Mouse (Mus musculus): ENCODE data around the gene Bcas1. TPM values are rescaled to one million over a fixed set of nuclear protein-coding genes. Genes with fewer than 3 reads are reported as not detected.

The Bcas1 gene
- polyA plus RNA-seq, 1 experiment from 2014 or later, result 0.25 TPM

DNA sequence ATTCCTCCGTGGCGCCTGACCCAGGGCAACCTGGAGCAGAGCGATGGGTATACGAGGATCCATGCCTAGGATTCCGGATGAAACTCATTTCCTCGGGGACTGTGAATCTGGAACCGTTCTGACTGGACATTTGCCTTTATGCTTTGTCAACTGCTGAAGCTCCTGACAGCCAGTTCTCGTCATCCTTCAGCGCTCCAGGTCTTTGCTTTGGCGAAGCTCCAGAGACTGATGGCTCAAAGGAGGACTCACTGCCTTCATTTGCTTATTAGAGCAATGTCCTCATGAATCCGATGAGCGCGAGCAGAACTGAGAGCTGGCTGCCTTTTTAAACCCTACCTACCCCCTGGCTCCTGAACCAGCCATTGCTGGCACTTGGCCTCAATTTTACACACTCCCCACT lies 11.1 kb upstream of the Bcas1 start:
- H3K4me2 ChIP-seq (ENCODE audit: low read depth, severe bottlenecking), result no peak overlapping the region
- H3K27me3 ChIP-seq (ENCODE audit: control insufficient read depth, insufficient read depth, low read length), result 0 out of 2 replicates have a peak, but pooled peaks cover 2% of the 10 kb centered on the region
- H3K9ac ChIP-seq (ENCODE audit: low read length), result no peak overlapping the region
- no peaks in the 10 kb centered on the region for H3K9me3 ChIP-seq (ENCODE audit: control insufficient read depth, low read length)
- no peak overlapping the region for H3K27ac ChIP-seq (replicated peaks; ENCODE audit: low read depth, low read length)
- no peak for ATAC-seq (ENCODE audit: insufficient number of reproducible peaks, low FRiP score, low TSS enrichment, low read depth)
- DNase-seq (ENCODE audit: low spot score), result no peak
- 51% methylated on average over 13 of the region's 13 CpGs for WGBS
- H3K36me3 ChIP-seq (ENCODE audit: control insufficient read depth, insufficient read depth, low read length), result no peaks in the 10 kb centered on the region
- H3K4me3 ChIP-seq (ENCODE audit: low read depth, low read length), result no peak overlapping the region
- H3K4me1 ChIP-seq (ENCODE audit: control insufficient read depth, insufficient read depth, low read length), result no peaks in the 10 kb centered on the region

DNA sequence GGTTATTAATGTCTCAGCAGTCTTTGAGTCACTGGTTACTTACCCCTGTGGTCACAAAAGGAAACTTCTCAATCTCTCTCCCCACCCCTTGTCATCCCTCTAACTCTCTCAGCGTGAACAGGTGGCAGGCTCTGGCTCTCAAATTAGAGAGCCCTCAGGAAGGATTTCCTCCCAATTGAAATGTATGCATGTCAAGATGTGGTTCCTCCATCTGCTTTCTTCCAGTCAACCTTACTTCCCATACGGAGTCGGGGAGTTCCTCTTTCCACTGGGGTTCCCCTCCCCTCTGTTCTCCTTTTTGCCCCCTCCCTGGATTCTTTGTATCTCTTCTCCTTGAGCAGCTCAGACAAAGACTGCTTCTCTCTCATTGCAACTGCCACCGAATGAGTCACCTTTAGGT lies 8.6 kb upstream of the Bcas1 start:
- WGBS, result 75% methylated on average over 4 of the region's 4 CpGs
- H3K4me2 ChIP-seq (ENCODE audit: low read depth, severe bottlenecking), result no peak overlapping the region
- H3K9me3 ChIP-seq (ENCODE audit: control insufficient read depth, low read length), result no peaks in the 10 kb centered on the region
- no peak overlapping the region for H3K27ac ChIP-seq (replicated peaks; ENCODE audit: low read depth, low read length)
- H3K4me3 ChIP-seq (ENCODE audit: low read depth, low read length), result no peak overlapping the region
- H3K9ac ChIP-seq (ENCODE audit: low read length), result no peak overlapping the region
- DNase-seq (ENCODE audit: low spot score) (no peak), ATAC-seq (ENCODE audit: insufficient number of reproducible peaks, low FRiP score, low TSS enrichment, low read depth) (no peak)
- H3K4me1 ChIP-seq (ENCODE audit: control insufficient read depth, insufficient read depth, low read length), result no peaks in the 10 kb centered on the region
- no peaks in the 10 kb centered on the region for H3K36me3 ChIP-seq (ENCODE audit: control insufficient read depth, insufficient read depth, low read length)
- 0 out of 2 replicates have a peak, but pooled peaks cover 2% of the 10 kb centered on the region for H3K27me3 ChIP-seq (ENCODE audit: control insufficient read depth, insufficient read depth, low read length)

DNA sequence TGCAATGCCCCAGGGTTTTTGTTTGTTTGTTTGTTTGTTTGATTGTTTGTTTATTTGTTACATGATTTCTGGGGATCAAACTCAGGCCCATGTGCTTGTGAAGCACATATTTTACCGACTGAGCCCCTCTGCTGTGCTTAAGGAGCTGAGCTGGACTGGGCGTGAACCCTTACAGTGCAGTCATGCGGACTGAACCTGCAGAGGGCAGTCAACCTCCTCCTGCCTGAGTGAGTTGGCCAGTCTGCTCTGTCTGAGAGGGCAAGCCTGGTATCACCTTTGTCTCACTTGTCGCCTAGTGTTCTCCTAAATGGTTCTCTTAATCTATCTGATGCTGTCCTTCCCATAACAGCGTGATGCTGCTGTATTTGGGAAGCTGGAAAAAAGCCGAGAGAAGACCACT lies 4.5 kb upstream of the Bcas1 start:
- DNase-seq (ENCODE audit: low spot score), result no peak
- no peaks in the 10 kb centered on the region for H3K27me3 ChIP-seq (ENCODE audit: control insufficient read depth, insufficient read depth, low read length)
- WGBS, result 54% methylated on average over 6 of the region's 6 CpGs
- no peak overlapping the region for H3K27ac ChIP-seq (replicated peaks; ENCODE audit: low read depth, low read length)
- H3K36me3 ChIP-seq (ENCODE audit: control insufficient read depth, insufficient read depth, low read length), result no peaks in the 10 kb centered on the region
- no peaks in the 10 kb centered on the region for H3K9me3 ChIP-seq (ENCODE audit: control insufficient read depth, low read length)
- no peak for ATAC-seq (ENCODE audit: insufficient number of reproducible peaks, low FRiP score, low TSS enrichment, low read depth)
- no peaks in the 10 kb centered on the region for H3K4me1 ChIP-seq (ENCODE audit: control insufficient read depth, insufficient read depth, low read length)
- no peak overlapping the region for H3K4me2 ChIP-seq (ENCODE audit: low read depth, severe bottlenecking)
- no peak overlapping the region for H3K9ac ChIP-seq (ENCODE audit: low read length)
- H3K4me3 ChIP-seq (ENCODE audit: low read depth, low read length), result no peak overlapping the region

DNA sequence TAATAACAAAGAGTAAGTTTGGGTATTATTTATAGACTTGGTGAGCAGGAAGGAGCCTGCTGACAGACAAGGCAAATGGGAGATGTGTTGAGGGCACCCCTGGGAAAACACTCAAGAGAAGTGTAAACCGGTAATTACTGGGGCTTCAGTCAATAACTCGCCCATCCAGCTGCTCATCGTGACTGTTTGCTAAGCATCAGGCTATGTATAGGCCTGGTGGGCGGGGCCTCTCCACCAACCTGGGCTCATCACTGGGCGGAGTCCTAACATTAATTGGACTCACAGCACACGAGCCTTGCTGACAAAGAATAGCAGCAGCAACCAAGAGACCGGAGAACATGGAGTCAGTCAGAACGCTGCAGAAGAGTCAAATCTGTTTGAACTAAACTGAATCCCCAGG lies 1.3 kb upstream of the Bcas1 start:
- Histone ChIP-seq H3K36me3 (ENCODE audit: control insufficient read depth, insufficient read depth, low read length) (no peaks in the 10 kb centered on the region), H3K4me1 (ENCODE audit: control insufficient read depth, insufficient read depth, low read length) (no peaks in the 10 kb centered on the region), H3K9me3 (ENCODE audit: control insufficient read depth, low read length) (no peaks in the 10 kb centered on the region), H3K27ac (replicated peaks; ENCODE audit: low read depth, low read length) (no peak overlapping the region), H3K4me3 (ENCODE audit: low read depth, low read length) (no peak overlapping the region), H3K9ac (ENCODE audit: low read length) (no peak overlapping the region), H3K27me3 (ENCODE audit: control insufficient read depth, insufficient read depth, low read length) (no peaks in the 10 kb centered on the region), H3K4me2 (ENCODE audit: low read depth, severe bottlenecking) (no peak overlapping the region)
- ATAC-seq (ENCODE audit: insufficient number of reproducible peaks, low FRiP score, low TSS enrichment, low read depth), result no peak
- DNase-seq (ENCODE audit: low spot score), result no peak
- WGBS, result 57% methylated on average over 8 of the region's 8 CpGs

DNA sequence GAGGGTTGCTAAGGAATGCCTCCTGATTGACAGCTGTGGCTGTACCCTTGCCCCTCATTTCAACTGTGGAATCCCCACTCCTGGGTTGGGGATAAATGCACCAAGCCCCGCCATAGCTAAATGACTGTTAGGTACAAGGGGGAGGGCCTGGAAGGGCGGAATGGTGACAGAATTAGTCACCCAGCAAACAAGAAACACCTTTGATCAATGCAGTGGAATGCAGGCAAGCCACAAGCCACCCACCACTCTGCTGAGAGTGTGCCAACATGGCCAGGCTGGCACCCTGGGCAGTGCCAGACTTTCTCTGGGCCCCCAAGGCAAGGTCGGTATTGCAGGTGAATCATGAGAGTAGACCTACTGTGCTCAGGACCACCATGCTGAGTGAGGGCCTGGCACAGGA lies 3.5 kb downstream of the Bcas1 start:
- ATAC-seq (ENCODE audit: insufficient number of reproducible peaks, low FRiP score, low TSS enrichment, low read depth), result no peak
- H3K4me1 ChIP-seq (ENCODE audit: control insufficient read depth, insufficient read depth, low read length), result no peaks in the 10 kb centered on the region
- WGBS, result 85% methylated on average over 3 of the region's 3 CpGs

DNA sequence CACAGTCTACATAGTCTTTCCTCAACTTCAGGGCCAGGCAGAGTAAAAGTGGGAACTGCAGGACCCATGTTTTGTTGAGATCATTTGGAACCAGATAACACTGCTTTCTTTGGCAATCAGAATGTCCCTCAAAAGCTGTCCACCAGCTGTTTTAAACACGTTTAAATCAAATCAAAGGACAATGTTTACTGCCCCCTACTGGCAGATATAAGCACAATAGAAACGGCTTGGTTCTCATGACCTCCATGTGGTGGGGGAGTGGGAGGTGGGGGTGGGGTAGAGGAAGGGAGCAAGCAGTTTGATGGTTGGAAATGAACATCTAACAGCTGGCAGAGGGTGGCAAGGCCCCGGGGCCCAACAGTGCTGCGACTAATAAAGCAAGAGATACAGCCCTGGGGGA lies 5.7 kb downstream of the Bcas1 start:
- no peak overlapping the region for H3K9ac ChIP-seq (ENCODE audit: low read length)
- WGBS, result 46% methylated on average over 4 of the region's 4 CpGs
- DNase-seq (ENCODE audit: low spot score), result no peak
- no peaks in the 10 kb centered on the region for H3K27me3 ChIP-seq (ENCODE audit: control insufficient read depth, insufficient read depth, low read length)
- no peaks in the 10 kb centered on the region for H3K4me1 ChIP-seq (ENCODE audit: control insufficient read depth, insufficient read depth, low read length)
- no peak overlapping the region for H3K4me3 ChIP-seq (ENCODE audit: low read depth, low read length)
- ATAC-seq (ENCODE audit: insufficient number of reproducible peaks, low FRiP score, low TSS enrichment, low read depth), result no peak
- no peak overlapping the region for H3K27ac ChIP-seq (replicated peaks; ENCODE audit: low read depth, low read length)
- H3K4me2 ChIP-seq (ENCODE audit: low read depth, severe bottlenecking), result no peak overlapping the region
- no peaks in the 10 kb centered on the region for H3K9me3 ChIP-seq (ENCODE audit: control insufficient read depth, low read length)
- H3K36me3 ChIP-seq (ENCODE audit: control insufficient read depth, insufficient read depth, low read length), result no peaks in the 10 kb centered on the region

More for the DNA sequence above, 3.5 kb downstream of the Bcas1 start:
- H3K9me3 ChIP-seq (ENCODE audit: control insufficient read depth, low read length), result no peaks in the 10 kb centered on the region
- H3K36me3 ChIP-seq (ENCODE audit: control insufficient read depth, insufficient read depth, low read length), result no peaks in the 10 kb centered on the region
- H3K4me2 ChIP-seq (ENCODE audit: low read depth, severe bottlenecking), result no peak overlapping the region
- no peak overlapping the region for H3K4me3 ChIP-seq (ENCODE audit: low read depth, low read length)
- H3K27ac ChIP-seq (replicated peaks; ENCODE audit: low read depth, low read length), result no peak overlapping the region
- no peak overlapping the region for H3K9ac ChIP-seq (ENCODE audit: low read length)
- H3K27me3 ChIP-seq (ENCODE audit: control insufficient read depth, insufficient read depth, low read length), result no peaks in the 10 kb centered on the region
- DNase-seq (ENCODE audit: low spot score), result no peak

DNA sequence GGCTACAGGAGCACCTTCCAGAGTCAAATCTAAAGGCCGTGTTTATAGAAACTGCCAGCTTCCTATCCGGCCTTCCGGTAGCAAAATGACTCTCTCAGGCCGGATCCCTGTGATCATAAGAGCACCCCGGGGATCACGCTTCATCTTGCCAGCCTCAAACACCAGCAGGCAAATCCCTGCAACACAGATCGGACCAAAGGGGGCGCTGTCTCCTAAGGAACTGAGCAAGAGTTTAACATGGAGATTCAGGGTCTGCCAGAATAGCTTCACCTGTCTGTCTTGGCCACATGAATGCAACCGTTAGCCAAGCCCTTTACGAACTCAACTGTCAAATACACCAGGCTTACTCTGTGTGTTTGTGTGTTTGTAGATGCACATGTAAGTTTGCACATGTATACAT lies 8.9 kb downstream of the Bcas1 start:
- H3K9ac ChIP-seq (ENCODE audit: low read length), result no peak overlapping the region
- H3K27ac ChIP-seq (replicated peaks; ENCODE audit: low read depth, low read length), result no peak overlapping the region

DNA sequence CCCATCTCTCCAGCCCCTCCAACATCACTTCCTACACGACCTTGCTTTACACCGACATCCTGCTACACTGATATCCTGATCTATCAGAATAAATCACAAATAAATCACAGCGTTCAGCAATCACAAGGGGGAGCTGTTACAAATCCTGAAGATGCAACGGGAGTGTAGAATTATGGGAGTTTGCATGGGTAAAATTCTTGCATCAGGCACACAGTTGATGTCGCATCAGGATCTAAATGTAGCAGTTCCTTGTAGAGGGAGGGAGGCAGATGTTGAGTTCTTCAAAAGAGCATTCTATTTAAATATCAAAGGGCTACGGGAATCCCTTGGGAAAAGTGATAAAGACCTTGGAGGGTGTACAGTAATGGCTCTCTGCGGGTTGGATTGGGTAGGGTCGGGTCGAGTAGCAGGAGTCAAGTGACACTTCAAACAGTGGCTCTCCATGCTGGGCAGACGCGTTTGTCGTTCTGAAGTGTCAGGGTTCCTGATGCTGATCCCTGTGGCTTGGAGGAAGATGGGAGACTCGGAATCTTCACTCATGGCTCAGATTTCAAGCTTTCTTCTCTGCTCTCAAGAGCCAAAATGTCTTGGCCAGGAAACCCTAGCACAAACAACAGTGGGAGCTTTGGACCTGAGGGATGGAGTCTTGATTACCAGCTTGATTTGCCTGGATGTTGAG lies 16.0 kb downstream of the Bcas1 start:
- DNase-seq (ENCODE audit: low spot score) (no peak), ATAC-seq (ENCODE audit: insufficient number of reproducible peaks, low FRiP score, low TSS enrichment, low read depth) (no peak)
- H3K9ac ChIP-seq (ENCODE audit: low read length), result no peak overlapping the region
- H3K27ac ChIP-seq (replicated peaks; ENCODE audit: low read depth, low read length), result no peak overlapping the region
- H3K36me3 ChIP-seq (ENCODE audit: control insufficient read depth, insufficient read depth, low read length), result no peaks in the 10 kb centered on the region
- 6% methylated on average over 13 of the region's 13 CpGs for WGBS
- H3K4me2 ChIP-seq (ENCODE audit: low read depth, severe bottlenecking), result peak overlapping the region; percentile 50
- peak overlapping the region; percentile 16; the same call in 1 of the 2 replicates for H3K4me3 ChIP-seq (ENCODE audit: low read depth, low read length)
- peaks cover 7% of the 10 kb centered on the region for H3K4me1 ChIP-seq (ENCODE audit: control insufficient read depth, insufficient read depth, low read length)
- peaks cover 6% of the 10 kb centered on the region; the same call in 1 of the 2 replicates for H3K27me3 ChIP-seq (ENCODE audit: control insufficient read depth, insufficient read depth, low read length)
- H3K9me3 ChIP-seq (ENCODE audit: control insufficient read depth, low read length), result no peaks in the 10 kb centered on the region

More for the DNA sequence above, 8.9 kb downstream of the Bcas1 start:
- Histone ChIP-seq H3K4me3 (ENCODE audit: low read depth, low read length) (no peak overlapping the region), H3K9me3 (ENCODE audit: control insufficient read depth, low read length) (no peaks in the 10 kb centered on the region), H3K27me3 (ENCODE audit: control insufficient read depth, insufficient read depth, low read length) (no peaks in the 10 kb centered on the region), H3K4me2 (ENCODE audit: low read depth, severe bottlenecking) (no peak overlapping the region), H3K4me1 (ENCODE audit: control insufficient read depth, insufficient read depth, low read length) (no peaks in the 10 kb centered on the region), H3K36me3 (ENCODE audit: control insufficient read depth, insufficient read depth, low read length) (no peaks in the 10 kb centered on the region)
- 45% methylated on average over 10 of the region's 10 CpGs for WGBS
- DNase-seq (ENCODE audit: low spot score) (peak; percentile 69), ATAC-seq (ENCODE audit: insufficient number of reproducible peaks, low FRiP score, low TSS enrichment, low read depth) (no peak)
